Mouse (Mus musculus): ENCODE data around the gene Dgcr8.
A peak's percentile ranks its signal among the peaks of the same experiment; 100 is the strongest.
"Not testable (repeated sequence)": the region's sequence is repeated elsewhere in the genome, so short reads cannot be mapped to it uniquely, and the experiment has no call there.

The Dgcr8 gene

GRCm38 (mm10) chr16:18289067-18289588 is at the start of gene Dgcr8:
Dgcr8 (minus strand) TSS chr16:18289246.
- DNase-seq = peak; percentile 97 to 99

GRCm38 (mm10) chr16:18337261-18337660 is 48.2 kb upstream of the Dgcr8 start:
- no peak for DNase-seq

GRCm38 (mm10) chr16:18335981-18336380 is 46.9 kb upstream of the Dgcr8 start:
- no peak for DNase-seq

DNA sequence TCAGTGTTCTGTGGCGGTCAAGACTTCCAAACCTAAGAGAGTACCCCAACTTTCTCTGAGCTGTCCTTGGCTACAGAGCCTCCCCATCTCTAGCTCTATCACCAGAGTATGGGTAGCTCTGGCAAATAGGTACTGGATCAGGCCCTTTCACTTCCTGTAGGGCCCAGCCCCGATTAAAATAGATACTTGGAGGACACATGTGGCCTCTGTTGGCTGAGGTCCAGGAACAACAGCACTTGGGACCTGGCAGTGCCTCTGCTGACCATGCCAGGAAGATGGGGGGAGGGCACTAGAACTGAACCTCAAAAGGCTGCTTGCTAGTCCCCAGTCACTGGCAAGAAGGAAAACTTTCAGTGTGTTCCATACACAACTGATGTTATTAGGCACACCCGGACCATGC is 44.9 kb upstream of the Dgcr8 start:
- DNase-seq = peak; percentile 58 to 70

DNA sequence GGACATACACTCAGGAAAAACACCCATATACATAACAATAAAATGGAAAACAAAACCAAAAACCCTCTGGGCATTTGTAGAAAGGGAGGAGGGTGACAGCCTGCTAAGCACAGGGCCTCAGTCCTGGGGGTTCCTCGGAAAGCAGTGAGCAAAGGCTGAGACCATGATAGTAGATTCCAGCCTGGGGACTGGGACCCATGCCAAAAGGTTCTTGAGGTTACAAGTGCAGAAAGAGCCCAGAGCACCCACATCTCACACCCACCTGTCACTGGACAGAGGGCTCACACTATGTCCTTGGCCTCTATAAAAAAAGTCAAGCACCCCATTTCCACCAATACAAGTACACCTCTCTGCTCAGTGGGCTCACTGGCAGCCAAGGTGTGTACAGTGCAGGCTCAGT is 39.5 kb upstream of the Dgcr8 start:
- DNase-seq = peak in 1 of 2 experiments; percentile 44

GRCm38 (mm10) chr16:18327936-18328335 is 38.9 kb upstream of the Dgcr8 start:
- no peak for DNase-seq

DNA sequence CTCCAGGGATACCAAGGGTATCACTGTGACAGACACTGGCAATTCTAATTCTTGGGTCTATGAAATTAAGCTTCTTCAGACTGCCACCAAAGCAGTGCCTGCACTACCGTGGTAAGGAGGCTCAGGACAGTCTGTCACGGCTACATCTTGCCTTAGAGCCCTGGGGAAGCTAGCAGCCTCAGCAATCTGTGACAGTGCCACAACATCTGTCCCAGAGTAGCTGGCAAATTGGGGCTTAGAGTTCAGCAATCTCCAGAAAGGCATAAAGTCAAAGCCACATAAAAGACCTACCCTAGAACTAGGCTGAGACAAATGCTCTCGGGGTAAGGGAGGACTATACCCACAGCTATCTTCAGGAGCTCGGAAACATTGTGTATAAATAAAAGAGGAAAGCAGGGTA is 36.7 kb upstream of the Dgcr8 start:
- DNase-seq = no peak

GRCm38 (mm10) chr16:18324031-18324430 is 35.0 kb upstream of the Dgcr8 start:
- DNase-seq = no peak

DNA sequence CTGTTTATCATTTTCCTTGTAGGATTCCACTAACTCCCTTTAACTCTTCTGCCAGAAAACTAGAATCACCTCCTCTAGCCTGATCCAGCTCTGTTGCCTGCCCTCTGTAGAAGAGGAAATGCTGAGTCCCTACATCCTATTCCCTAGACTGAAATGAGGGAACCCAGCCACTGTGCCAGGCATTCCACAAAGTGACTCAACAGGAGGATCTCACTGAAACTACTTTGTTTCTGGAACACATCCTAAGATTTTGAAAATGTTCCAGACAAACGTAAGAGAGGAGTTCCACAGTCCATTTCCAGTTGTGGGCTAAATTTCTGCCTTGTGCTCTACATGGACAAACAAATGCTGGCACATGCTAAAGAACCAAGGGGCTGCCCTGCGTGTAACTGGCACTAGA is 34.4 kb upstream of the Dgcr8 start:
- no peak for DNase-seq

DNA sequence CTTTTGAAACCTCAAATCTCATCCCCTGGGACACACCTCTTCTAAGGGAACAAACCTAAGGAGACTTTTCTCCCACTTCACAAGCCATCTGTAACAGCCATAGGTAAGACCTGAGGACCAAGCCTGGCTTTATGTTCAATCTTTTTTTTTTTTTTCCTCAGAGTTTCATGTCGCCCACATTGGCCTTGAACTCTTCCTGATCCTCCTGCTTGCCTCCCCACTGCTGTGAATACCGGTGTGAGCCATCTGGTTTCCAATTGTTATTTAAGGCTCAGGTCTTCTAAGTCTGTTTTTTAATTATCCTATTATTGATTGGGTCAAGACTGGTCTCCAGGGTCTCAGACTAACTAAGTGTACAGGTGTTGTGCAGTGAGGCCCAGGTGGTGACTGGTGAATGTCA is 32.4 kb upstream of the Dgcr8 start:
- DNase-seq = no peak

DNA sequence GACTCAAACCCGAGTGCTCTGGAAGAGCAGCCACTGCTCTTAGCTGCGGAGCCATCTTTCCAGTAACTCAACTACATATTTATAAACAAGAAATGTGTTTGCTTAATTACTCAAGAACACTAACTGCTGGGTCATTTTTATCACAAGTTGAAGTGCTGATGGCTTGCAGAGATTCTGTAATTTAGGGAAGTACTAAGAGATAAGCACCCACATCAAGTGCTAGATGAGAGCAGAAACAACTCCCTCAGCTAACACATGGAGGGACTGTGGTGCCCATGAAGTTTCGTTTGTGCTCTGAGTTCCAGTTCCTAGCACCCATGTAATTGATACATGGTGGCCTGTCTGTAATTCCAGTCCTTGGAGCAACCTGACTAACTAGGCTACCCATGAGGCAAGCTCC is 29.9 kb upstream of the Dgcr8 start:
- DNase-seq = no peak

DNA sequence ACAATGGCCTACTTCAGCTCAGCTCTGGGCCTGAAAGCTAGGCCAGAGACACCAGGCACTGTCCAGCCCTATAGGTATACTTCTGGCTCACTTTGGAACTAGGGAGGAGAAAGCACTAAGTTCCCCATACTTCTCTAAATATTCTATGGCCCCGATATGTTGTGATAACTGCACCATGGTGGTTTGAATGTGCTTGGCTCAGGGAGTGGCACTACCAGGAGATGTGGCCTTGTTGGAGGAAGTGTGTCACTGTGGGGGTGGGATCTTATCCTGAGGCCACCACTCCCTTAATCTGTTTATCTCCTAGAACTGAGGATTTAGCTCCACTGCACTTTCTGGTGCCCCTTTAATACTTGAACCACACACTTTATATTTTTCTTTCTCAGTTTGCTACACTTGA is 19.1 kb upstream of the Dgcr8 start:
- DNase-seq = no peak

- DNase-seq = not testable (repeated sequence)
Observed at GRCm38 (mm10) chr16:18289614-18290013, 568 bp upstream of the Dgcr8 start.

DNA sequence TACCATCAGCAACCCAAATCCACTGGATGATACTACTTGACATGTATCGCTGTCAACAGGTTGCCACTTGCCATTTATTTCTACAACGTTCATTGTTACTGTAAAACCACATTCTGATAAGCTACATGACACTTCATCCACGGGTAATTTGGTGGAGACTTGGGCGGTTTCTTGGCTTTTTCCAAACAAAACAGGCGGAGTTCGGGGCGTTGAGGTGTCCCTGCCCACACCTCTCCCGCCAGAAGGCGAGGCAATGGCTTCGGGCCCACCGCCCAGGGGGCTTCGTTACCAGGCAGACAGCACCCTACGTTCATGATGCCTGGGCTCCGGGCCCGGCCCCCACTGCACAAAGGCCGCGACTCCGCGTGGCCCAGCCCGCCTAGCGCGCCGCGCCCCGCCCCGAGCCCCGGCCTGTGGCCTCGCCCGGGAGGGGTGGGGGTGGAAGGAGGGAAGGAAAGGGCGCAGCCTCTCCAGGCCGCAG is 425 bp downstream of the Dgcr8 start:
- DNase-seq = peak in 1 of 2 experiments; percentile 74

DNA sequence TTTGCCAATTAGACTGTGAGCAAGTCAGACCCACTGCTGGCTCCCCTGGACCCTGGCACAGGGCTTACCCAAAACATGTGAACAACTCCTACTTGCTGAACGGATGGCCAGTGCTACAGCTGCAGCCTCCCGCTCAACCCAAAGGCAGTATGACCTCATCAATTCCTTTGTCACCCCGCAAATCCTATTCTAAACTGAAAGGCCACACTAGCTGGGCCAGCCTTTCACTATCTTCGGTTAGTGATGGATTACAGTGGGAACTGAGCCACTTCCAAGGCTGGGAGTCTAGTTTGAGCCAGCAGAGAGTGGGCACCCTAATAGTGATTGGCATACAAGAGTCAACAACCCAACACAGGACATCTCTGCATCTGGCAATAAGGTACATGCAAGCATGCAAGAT is 880 bp downstream of the Dgcr8 start:
- no peak for DNase-seq

DNA sequence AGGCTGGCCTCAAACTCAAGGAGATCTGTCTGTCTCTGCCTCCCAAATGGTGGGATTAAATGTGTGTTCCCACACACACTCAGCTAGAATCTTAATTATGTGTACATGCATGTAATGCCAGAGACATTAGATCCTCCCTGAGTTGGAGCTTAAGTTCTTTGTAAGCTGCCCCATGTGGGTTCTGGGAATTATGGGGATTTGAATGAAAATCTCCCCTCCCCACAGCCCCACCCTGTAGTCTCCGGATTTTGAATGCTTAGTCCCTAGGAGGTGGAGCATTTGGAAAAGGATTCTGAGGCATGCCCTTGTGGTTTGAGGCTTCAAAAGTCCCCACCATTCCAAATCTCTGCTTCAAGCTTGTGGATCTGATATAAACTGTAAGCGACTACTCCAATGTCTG is 13.9 kb downstream of the Dgcr8 start:
- DNase-seq = no peak

- DNase-seq = no peak
Observed at GRCm38 (mm10) chr16:18268182-18268581, 20.9 kb downstream of the Dgcr8 start.

DNA sequence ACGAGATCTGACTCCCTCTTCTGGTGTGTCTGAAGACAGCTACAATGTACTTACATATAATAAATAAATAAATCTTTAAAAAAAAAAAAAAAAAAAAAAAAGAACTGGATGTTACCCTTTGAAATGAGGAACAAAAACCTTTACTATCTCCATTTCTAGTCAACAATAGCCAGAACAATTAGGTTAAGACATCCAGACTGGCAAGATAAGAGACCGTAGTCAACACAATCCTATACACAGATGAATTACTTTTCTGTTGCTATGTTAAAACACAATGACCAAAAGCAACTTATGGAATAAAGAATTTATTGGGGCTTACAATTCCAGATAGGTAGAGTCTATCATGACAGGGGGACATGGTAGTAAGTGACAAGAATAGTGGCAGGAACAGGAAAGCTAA is 24.0 kb downstream of the Dgcr8 start:
- no peak for DNase-seq

- DNase-seq = no peak
Observed at GRCm38 (mm10) chr16:18258221-18258620, 30.8 kb downstream of the Dgcr8 start, which contains the start of gene Gm49776. Gm49776 (minus strand) TSS chr16:18258321.

- DNase-seq = no peak
Observed at GRCm38 (mm10) chr16:18253866-18254265, 35.2 kb downstream of the Dgcr8 start.

GRCm38 (mm10) chr16:18252736-18253135 is 36.3 kb downstream of the Dgcr8 start:
- no peak for DNase-seq

GRCm38 (mm10) chr16:18250828-18251790 is 37.9 kb downstream of the Dgcr8 start:
- no peak for DNase-seq

DNA sequence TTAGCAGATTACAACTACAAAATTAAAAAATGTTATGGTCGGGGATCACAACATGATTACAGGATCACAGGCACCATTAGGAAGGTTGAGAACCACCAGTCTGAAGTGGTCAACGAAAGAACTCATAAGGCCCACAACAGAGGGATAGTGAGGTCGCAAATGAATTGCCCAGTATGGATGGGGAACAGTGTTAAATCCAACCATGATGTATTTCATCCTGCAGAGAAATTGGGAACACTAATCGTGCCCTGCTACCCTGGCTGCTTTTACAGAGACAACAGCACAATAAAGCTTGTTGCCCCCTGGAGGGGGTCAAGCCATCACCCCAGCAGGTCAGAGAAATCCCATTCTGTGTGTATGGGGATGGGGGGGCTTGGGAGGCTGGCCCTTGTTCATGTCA is 38.8 kb downstream of the Dgcr8 start:
- DNase-seq = no peak

DNA sequence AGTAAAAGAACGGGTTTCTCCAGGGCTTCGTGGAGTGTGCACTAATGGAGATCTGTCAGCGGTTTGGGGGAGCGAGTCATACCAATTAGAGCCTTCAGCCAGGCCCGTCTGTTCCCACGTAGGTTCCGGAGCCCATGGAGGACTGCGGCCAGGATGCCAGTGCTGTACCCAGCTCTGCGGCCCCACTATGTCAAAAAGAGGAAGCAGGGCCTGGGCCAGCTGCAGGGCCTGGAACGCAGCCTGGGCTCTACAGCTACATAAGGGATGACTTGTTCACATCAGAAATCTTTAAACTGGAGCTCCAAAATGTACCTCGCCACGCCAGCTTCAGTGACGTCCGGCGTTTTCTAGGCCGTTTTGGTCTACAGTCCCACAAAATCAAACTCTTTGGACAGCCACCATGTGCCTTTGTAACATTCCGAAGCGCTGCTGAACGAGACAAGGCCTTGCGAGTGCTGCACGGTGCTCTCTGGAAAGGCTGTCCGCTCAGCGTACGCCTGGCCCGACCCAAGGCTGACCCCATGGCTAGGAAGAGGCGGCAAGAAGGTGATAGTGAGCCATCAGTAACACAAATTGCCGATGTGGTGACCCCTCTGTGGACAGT is 39.6 kb downstream of the Dgcr8 start:
- DNase-seq = peak; percentile 29 to 63
